Mouse (Mus musculus) layer of hippocampus, adult 9-11 months (tissue): Measurements from ENCODE around the gene Riok2.

Experiments
- DNase-seq: peaks from one replicate; pipeline ENCODE4 v3.0.0; 2022

Riok2 gene

GRCm38 (mm10) chr17:17408720-17409478 lies 34.8 kb downstream of the Riok2 start:
- no peak for DNase-seq

- peak; percentile 55 for DNase-seq
Measured at GRCm38 (mm10) chr17:17409601-17410000, 35.5 kb downstream of the Riok2 start.

- no peak for DNase-seq
Measured at GRCm38 (mm10) chr17:17411443-17411842, 37.3 kb downstream of the Riok2 start.

GRCm38 (mm10) chr17:17412176-17412575 lies 38.1 kb downstream of the Riok2 start:
- no peak for DNase-seq

GRCm38 (mm10) chr17:17414206-17414605 lies 40.1 kb downstream of the Riok2 start:
- no peak for DNase-seq

- no peak for DNase-seq
Measured at GRCm38 (mm10) chr17:17424609-17425307, 50.6 kb downstream of the Riok2 start.

- DNase-seq = no peak
Measured at GRCm38 (mm10) chr17:17425308-17425813, 51.3 kb downstream of the Riok2 start.

GRCm38 (mm10) chr17:17425906-17426305 lies 51.8 kb downstream of the Riok2 start:
- DNase-seq = no peak

GRCm38 (mm10) chr17:17428888-17429287 lies 54.8 kb downstream of the Riok2 start:
- DNase-seq = no peak

GRCm38 (mm10) chr17:17433679-17434078 lies 59.6 kb downstream of the Riok2 start:
- DNase-seq = no peak

- no peak for DNase-seq
Measured at GRCm38 (mm10) chr17:17438576-17439191, 64.6 kb downstream of the Riok2 start.

- DNase-seq = no peak
Measured at GRCm38 (mm10) chr17:17441876-17442498, 67.9 kb downstream of the Riok2 start.

- no peak for DNase-seq
Measured at GRCm38 (mm10) chr17:17444297-17444886, 70.3 kb downstream of the Riok2 start.
